Mouse (Mus musculus) lung, embryonic 15.5 days (tissue): ENCODE results near the gene Ank2. TPM values are rescaled to one million over a fixed set of nuclear protein-coding genes. Genes with fewer than 3 reads are reported as not detected.
A peak's percentile ranks its signal among the peaks of the same experiment; 100 is the strongest.

Experiments used
- ATAC-seq: fragments of 200-750 bp; cut with Nextera tagmentation; 2 replicates; pipeline ENCODE4 v1.8.0; 2017; ENCODE audit warnings: moderate number of reproducible peaks, borderline replicate concordance; ENCODE audit not compliant: low FRiP score, low TSS enrichment; ENCODE audit errors: extremely low read depth
- H3K27ac ChIP-seq: fragments of 300-500 bp; sonication (generic); 2 replicates; pipeline ENCODE4 v1.5.1; 2015; ENCODE audit warnings: moderate library complexity, mild to moderate bottlenecking, inconsistent platforms
- H3K27me3 ChIP-seq: fragments of 300-500 bp; sonication (generic); 2 replicates; pipeline ENCODE4 v1.6.1; 2015; ENCODE audit warnings: inconsistent platforms
- H3K36me3 ChIP-seq: fragments of 300-500 bp; sonication (generic); 2 replicates; pipeline ENCODE4 v1.6.1; 2015; ENCODE audit warnings: inconsistent platforms
- H3K4me1 ChIP-seq: fragments of 300-500 bp; sonication (generic); 2 replicates; pipeline ENCODE4 v1.6.1; 2015; ENCODE audit warnings: inconsistent platforms
- H3K4me2 ChIP-seq: fragments of 300-500 bp; sonication (generic); 2 replicates; pipeline ENCODE4 v1.6.1; 2015; ENCODE audit warnings: inconsistent platforms, mild to moderate bottlenecking, moderate library complexity
- H3K4me3 ChIP-seq: fragments of 300-500 bp; sonication (generic); 2 replicates; pipeline ENCODE4 v1.5.1; 2015; ENCODE audit warnings: mild to moderate bottlenecking, inconsistent platforms
- H3K9ac ChIP-seq: fragments of 300-500 bp; sonication (generic); 2 replicates; pipeline ENCODE4 v1.6.1; 2015; ENCODE audit warnings: inconsistent platforms
- H3K9me3 ChIP-seq: fragments of 300-500 bp; sonication (generic); 2 replicates; pipeline ENCODE4 v1.6.1; 2016; ENCODE audit warnings: inconsistent platforms
- WGBS: fragments of 180-500 bp; shearing (Covaris S2); methylation state at CpG from one replicate; pipeline ENCODE4 v1.1.7; 2015; 5-methylcytosine and 5-hydroxymethylcytosine counted together
- polyA plus RNA-seq: library from polyadenylated mRNA; unstranded; fragments of >200 nt; fragmentation: Nextera tagmentation; extraction: Ambion mirVana; gene quantifications from 2 replicates; pipeline ENCODE4 v1.2.1, GENCODE M21; 2015

Gene Ank2
- polyA plus RNA-seq, 1 experiment from 2014 or later = 13.4 TPM

GRCm38 (mm10) chr3:127265732-127266131 lies 233.4 kb downstream of the Ank2 start:
- Histone ChIP-seq H3K4me2 (no peak overlapping the region), H3K9me3 (no peaks in the 10 kb centered on the region), H3K4me1 (no peaks in the 10 kb centered on the region), H3K36me3 (no peaks in the 10 kb centered on the region), H3K9ac (no peak overlapping the region), H3K4me3 (no peak overlapping the region), H3K27ac (no peak overlapping the region), H3K27me3 (no peaks in the 10 kb centered on the region)
- no peak for ATAC-seq
- 51% methylated on average over 5 of the region's 5 CpGs for WGBS

GRCm38 (mm10) chr3:127265182-127265581 lies 234.0 kb downstream of the Ank2 start:
- 72% methylated on average over 3 of the region's 3 CpGs for WGBS

DNA sequence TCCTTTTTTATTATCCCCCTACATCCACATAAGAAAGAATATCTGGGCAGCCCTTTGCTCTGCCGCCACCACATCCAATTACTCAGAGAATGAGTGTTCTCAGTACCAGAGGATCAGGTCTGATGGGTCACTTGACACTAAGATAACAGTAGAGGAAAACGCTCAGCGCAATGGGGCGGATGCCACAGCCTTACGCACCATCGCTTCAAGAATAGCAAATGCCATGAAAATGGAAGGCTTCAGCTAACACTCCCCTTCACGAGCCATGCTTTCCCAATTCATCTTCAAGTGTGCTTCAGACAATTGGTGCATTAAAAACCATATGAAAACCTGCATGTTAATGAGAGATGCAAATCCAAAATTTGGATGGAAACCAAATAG lies 238.4 kb downstream of the Ank2 start:
- Histone ChIP-seq H3K4me2 (no peak overlapping the region), H3K4me1 (0 out of 2 replicates have a peak, but pooled peaks cover 3% of the 10 kb centered on the region), H3K27me3 (no peaks in the 10 kb centered on the region), H3K9ac (no peak overlapping the region), H3K27ac (no peak overlapping the region), H3K9me3 (no peaks in the 10 kb centered on the region), H3K36me3 (no peaks in the 10 kb centered on the region), H3K4me3 (no peak overlapping the region)
- 56% methylated on average over 7 of the region's 7 CpGs for WGBS
- ATAC-seq = no peak

More at GRCm38 (mm10) chr3:127265182-127265581, 234.0 kb downstream of the Ank2 start:
- H3K4me2 ChIP-seq = no peak overlapping the region
- H3K27me3 ChIP-seq = no peaks in the 10 kb centered on the region
- no peak overlapping the region for H3K9ac ChIP-seq
- no peaks in the 10 kb centered on the region for H3K36me3 ChIP-seq
- no peak overlapping the region for H3K27ac ChIP-seq
- no peaks in the 10 kb centered on the region for H3K9me3 ChIP-seq
- no peak overlapping the region for H3K4me3 ChIP-seq
- no peak for ATAC-seq
- H3K4me1 ChIP-seq = no peaks in the 10 kb centered on the region

DNA sequence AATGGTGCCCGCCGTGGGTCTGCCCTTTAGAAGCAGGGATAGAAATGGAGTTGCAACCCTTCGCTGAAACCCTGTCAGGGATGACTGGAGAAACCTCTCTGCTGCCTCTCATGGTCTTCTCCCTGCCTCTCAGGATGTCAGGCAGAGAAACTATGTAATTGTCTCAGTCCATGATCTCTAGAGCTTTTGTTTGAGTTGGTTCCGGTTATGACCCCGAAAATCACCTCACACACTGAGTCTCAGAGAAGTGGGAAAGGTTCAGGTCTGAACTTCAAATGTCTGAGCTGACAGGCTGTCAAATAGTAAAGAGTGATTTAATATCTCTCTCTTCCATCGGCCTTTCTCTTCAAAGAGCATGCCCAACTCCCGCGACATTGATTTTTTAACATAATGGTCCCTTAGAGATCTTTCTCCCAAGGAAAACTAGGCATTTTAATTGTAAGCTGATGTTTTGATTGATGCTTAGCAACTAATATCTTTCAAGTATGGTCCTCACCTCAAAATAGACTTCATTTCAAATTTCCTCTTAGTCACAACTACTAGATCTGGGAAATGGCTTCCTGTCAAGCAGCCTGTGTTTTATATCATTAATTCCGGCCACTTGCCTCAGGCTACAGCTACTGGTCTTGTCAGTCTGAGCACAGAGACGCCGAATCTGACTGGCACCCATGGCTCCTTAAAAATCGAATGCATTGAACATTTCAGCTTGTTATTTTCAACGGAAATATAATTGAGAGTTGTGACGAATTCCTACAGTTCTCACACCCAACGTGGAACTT lies 239.0 kb downstream of the Ank2 start:
- 75% methylated on average over 15 of the region's 15 CpGs for WGBS
- Histone ChIP-seq H3K9me3 (no peaks in the 10 kb centered on the region), H3K4me2 (no peak overlapping the region), H3K36me3 (no peaks in the 10 kb centered on the region), H3K9ac (no peak overlapping the region), H3K4me3 (no peak overlapping the region), H3K4me1 (0 out of 2 replicates have a peak, but pooled peaks cover 3% of the 10 kb centered on the region), H3K27ac (no peak overlapping the region), H3K27me3 (no peaks in the 10 kb centered on the region)
- no peak for ATAC-seq

- Histone ChIP-seq H3K4me3 (no peak overlapping the region), H3K27me3 (no peaks in the 10 kb centered on the region), H3K9me3 (no peaks in the 10 kb centered on the region), H3K4me2 (peak overlapping the region; percentile 62), H3K4me1 (0 out of 2 replicates have a peak, but pooled peaks cover 3% of the 10 kb centered on the region), H3K9ac (no peak overlapping the region), H3K27ac (no peak overlapping the region), H3K36me3 (no peaks in the 10 kb centered on the region)
- ATAC-seq = no peak
- 38% methylated on average over 15 of the region's 15 CpGs for WGBS
These were observed 240.6 kb downstream of the Ank2 start for GRCm38 (mm10) chr3:127258466-127259075.

DNA sequence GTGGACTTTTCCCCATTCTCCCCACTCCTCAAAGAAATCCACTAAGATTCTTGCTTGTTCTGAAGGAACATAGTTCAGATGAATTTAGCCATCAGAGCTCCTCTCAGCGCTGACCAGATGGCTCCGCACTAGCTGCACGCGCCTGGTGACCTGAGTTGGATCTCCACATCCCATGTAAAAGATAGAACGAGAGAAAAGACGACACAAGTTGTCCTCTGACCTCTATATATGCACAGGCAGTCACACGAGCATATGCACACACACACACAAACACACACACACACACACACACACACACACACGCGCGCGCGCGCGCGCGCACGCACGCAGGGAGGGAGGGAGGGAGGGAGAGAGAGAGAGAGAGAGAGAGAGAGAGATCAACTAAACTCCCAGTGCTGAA lies 241.2 kb downstream of the Ank2 start:
- Histone ChIP-seq H3K4me2 (peak overlapping the region; percentile 62), H3K4me3 (peak overlapping the region; percentile 40), H3K9ac (no peak overlapping the region), H3K36me3 (no peaks in the 10 kb centered on the region), H3K27ac (peak overlapping the region; percentile 77), H3K9me3 (no peaks in the 10 kb centered on the region), H3K4me1 (0 out of 2 replicates have a peak, but pooled peaks cover 3% of the 10 kb centered on the region), H3K27me3 (no peaks in the 10 kb centered on the region)
- peak; percentile 67 for ATAC-seq
- WGBS = under 1% methylated on average over 18 of the region's 18 CpGs

GRCm38 (mm10) chr3:127257279-127257925 lies 241.7 kb downstream of the Ank2 start:
- Histone ChIP-seq H3K4me2 (peak overlapping the region; percentile 62), H3K36me3 (no peaks in the 10 kb centered on the region), H3K4me3 (peak overlapping the region; percentile 40), H3K27me3 (no peaks in the 10 kb centered on the region), H3K9me3 (no peaks in the 10 kb centered on the region), H3K9ac (no peak overlapping the region), H3K4me1 (0 out of 2 replicates have a peak, but pooled peaks cover 3% of the 10 kb centered on the region), H3K27ac (peak overlapping the region; percentile 77)
- peak; percentile 98 for ATAC-seq
- WGBS = under 1% methylated on average over 13 of the region's 13 CpGs

- 73% methylated on average over 2 of the region's 2 CpGs for WGBS
- no peaks in the 10 kb centered on the region for H3K9me3 ChIP-seq
- H3K4me3 ChIP-seq = no peak overlapping the region
- 0 out of 2 replicates have a peak, but pooled peaks cover 3% of the 10 kb centered on the region for H3K4me1 ChIP-seq
- no peak overlapping the region for H3K9ac ChIP-seq
- H3K27ac ChIP-seq = no peak overlapping the region
- no peaks in the 10 kb centered on the region for H3K36me3 ChIP-seq
- no peaks in the 10 kb centered on the region for H3K27me3 ChIP-seq
- H3K4me2 ChIP-seq = no peak overlapping the region
- ATAC-seq = no peak
These were observed 242.5 kb downstream of the Ank2 start for GRCm38 (mm10) chr3:127256681-127257080.

DNA sequence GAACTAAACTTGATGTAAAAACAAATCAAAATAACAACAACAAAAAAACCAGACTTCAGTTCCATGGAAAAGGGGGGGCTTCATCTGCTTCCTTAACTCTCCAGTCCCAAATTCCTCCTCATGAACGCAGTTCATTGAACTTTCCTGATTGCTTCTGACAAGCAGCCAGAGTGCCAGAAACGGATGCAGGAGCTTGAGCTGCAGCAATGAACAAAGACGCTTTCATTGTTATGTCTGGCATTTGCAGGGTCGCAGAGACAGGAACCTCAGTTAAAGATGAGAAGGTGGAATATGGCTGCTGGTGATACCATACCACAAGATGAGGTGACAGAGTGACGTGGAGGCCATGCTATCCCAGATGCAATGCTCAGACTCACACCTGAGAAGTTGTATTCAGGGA lies 248.2 kb downstream of the Ank2 start:
- Histone ChIP-seq H3K9me3 (no peaks in the 10 kb centered on the region), H3K9ac (no peak overlapping the region), H3K4me1 (peaks cover 12% of the 10 kb centered on the region; the same call in 1 of the 2 replicates), H3K4me3 (no peak overlapping the region), H3K27ac (no peak overlapping the region), H3K27me3 (no peaks in the 10 kb centered on the region), H3K4me2 (no peak overlapping the region), H3K36me3 (no peaks in the 10 kb centered on the region)
- 50% methylated on average over 5 of the region's 5 CpGs for WGBS
- ATAC-seq = no peak

GRCm38 (mm10) chr3:127248611-127249010 lies 250.5 kb downstream of the Ank2 start:
- no peak overlapping the region for H3K27ac ChIP-seq
- H3K36me3 ChIP-seq = no peaks in the 10 kb centered on the region
- H3K4me3 ChIP-seq = no peak overlapping the region
- ATAC-seq = no peak
- no peaks in the 10 kb centered on the region for H3K9me3 ChIP-seq
- no peak overlapping the region for H3K4me2 ChIP-seq
- H3K4me1 ChIP-seq = peaks cover 12% of the 10 kb centered on the region; the same call in 1 of the 2 replicates
- no peak overlapping the region for H3K9ac ChIP-seq
- H3K27me3 ChIP-seq = no peaks in the 10 kb centered on the region

GRCm38 (mm10) chr3:127246989-127247708 lies 252.0 kb downstream of the Ank2 start:
- H3K27me3 ChIP-seq = no peaks in the 10 kb centered on the region
- 54% methylated on average over 11 of the region's 11 CpGs for WGBS
- peak; percentile 87; the same call in 1 of the 2 replicates for ATAC-seq

More at GRCm38 (mm10) chr3:127246989-127247708, 252.0 kb downstream of the Ank2 start:
- H3K9me3 ChIP-seq = no peaks in the 10 kb centered on the region
- no peak overlapping the region for H3K4me3 ChIP-seq
- H3K4me1 ChIP-seq = peaks cover 12% of the 10 kb centered on the region; the same call in 1 of the 2 replicates
- H3K36me3 ChIP-seq = no peaks in the 10 kb centered on the region
- no peak overlapping the region for H3K9ac ChIP-seq
- H3K27ac ChIP-seq = peak overlapping the region; percentile 57
- H3K4me2 ChIP-seq = no peak overlapping the region
